Mouse (Mus musculus): ENCODE measurements around the gene Nkain4. TPM values are rescaled to one million over a fixed set of nuclear protein-coding genes. Genes with fewer than 3 reads are reported as not detected.

The Nkain4 gene
- polyA plus RNA-seq, 1 experiment from 2014 or later = 109 TPM

DNA sequence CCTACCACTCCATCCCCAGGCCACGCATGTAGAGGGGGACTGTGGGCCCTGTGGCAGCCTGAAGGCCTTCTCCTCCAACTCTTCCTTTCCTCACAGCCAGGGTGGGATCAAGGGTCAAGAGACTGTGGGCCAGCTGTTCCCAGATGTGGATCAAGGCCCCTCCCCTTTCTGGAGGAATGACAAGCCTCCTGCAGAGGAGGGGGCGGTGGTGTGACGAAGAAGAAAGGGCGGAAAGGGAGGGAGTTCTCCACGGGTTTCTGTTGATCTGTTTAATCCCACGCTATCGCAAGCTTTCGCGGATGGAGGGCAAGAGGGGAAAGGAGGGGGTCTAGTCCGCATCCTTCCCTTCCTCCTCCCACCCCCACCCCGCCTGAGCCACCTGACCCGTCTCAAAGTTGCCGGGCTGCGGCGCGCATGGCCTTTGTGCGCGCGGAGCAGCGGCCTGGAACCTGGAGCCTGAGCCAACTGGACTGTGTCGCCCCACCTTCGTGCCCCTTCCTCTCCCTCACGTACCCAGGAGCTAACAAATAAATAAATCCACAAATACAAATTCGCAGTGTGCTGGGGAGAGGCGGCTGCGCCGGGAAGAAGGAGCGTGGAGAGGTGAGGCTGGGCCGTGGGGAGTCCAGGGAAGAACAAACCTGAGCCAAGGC, 64.0 kb downstream of the Nkain4 start:
- Histone ChIP-seq H3K4me2 (no peak overlapping the region), H3K9me3 (no peaks in the 10 kb centered on the region), H3K4me3 (no peak overlapping the region), H3K9ac (no peak overlapping the region), H3K4me1 (peaks cover 29% of the 10 kb centered on the region), H3K27me3 (peaks cover 88% of the 10 kb centered on the region), H3K36me3 (no peaks in the 10 kb centered on the region), H3K27ac (no peak overlapping the region)
- under 1% methylated on average over 28 of the region's 29 CpGs for WGBS
- ATAC-seq (ENCODE audit: borderline replicate concordance, extremely low read depth, low FRiP score, low TSS enrichment) = no peak

DNA sequence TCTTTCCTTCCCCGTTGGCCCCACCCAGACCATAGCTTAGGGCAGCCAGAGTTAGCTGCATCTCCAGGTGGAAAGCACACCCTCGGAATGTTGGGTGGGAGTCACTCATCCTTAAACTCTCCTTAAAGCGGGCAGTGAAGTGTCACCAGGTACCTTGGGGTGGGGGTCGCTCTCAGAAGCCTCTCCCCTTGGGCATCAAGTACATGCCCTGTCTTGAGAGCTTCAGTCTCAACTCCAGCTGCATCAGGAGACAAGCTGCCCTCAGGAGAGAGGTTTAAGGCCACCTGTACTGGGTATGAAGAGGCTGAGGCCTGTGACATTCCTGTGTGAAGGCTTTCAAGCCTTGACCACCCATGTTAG, 64.6 kb downstream of the Nkain4 start:
- 24% methylated on average over 4 of the region's 4 CpGs for WGBS
- Histone ChIP-seq H3K36me3 (no peaks in the 10 kb centered on the region), H3K9me3 (no peaks in the 10 kb centered on the region), H3K4me1 (peaks cover 29% of the 10 kb centered on the region), H3K27ac (no peak overlapping the region), H3K4me2 (no peak overlapping the region), H3K27me3 (peaks cover 81% of the 10 kb centered on the region), H3K9ac (no peak overlapping the region), H3K4me3 (no peak overlapping the region)
- ATAC-seq (ENCODE audit: borderline replicate concordance, extremely low read depth, low FRiP score, low TSS enrichment) = no peak

DNA sequence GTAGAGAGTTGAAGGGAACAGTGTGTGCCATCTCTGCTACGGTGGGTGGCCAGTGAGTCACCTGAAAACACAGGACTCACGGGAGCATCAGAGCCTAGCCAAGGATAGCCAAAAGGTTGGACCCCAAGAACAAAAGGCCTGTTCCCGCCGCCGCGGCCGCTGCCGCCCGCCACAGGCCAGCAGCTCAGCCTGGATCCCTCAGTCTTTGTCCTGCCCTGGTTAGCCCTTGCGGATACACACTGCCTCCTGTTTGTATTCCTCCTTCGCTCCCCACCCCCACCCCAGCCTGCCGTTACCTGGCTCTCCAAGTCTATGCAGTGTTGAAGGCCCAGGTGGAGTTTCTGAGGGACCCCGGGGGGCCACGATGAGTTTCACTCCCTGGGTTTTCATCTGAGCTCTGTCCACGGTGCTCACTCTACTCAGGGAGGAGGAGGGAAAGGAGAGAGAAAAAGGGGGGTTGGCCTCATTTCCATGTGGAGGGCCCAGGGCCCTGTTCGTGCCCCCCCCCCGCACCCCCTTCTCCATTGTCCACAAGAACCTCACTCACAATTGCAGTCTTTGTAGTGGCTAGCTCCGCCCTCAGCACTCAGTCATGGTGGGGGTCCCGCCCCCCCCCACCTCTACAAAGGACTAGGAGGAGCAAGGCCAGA, 65.1 kb downstream of the Nkain4 start:
- Histone ChIP-seq H3K27me3 (peaks cover 76% of the 10 kb centered on the region), H3K4me1 (peaks cover 24% of the 10 kb centered on the region), H3K4me2 (no peak overlapping the region), H3K9me3 (no peaks in the 10 kb centered on the region), H3K4me3 (no peak overlapping the region), H3K36me3 (no peaks in the 10 kb centered on the region), H3K9ac (no peak overlapping the region), H3K27ac (no peak overlapping the region)
- no peak for ATAC-seq (ENCODE audit: borderline replicate concordance, extremely low read depth, low FRiP score, low TSS enrichment)
- WGBS = 12% methylated on average over 19 of the region's 19 CpGs

DNA sequence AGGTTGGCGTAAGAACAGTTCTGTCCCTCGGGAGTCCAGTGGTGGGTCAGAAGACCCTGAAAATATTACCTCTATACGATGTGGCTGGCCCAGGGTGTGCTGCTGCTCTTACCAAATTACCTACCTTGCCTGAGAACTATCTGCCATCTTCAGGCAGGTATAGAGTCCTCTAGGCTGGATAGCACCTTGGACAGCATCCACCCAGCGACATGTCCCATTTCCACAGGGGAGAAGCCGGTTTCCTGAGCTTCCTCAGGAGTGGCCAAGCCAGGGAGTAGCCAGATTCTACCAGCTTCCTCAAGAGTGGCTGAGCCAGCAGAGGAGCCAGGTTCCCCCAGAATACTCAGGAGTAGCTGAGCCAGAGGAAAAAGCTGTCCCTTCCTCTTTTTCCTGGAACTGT, 69.2 kb downstream of the Nkain4 start:
- H3K27ac ChIP-seq = no peak overlapping the region
- no peak for ATAC-seq (ENCODE audit: borderline replicate concordance, extremely low read depth, low FRiP score, low TSS enrichment)
- H3K9ac ChIP-seq = no peak overlapping the region
- H3K36me3 ChIP-seq = no peaks in the 10 kb centered on the region
- H3K9me3 ChIP-seq = no peaks in the 10 kb centered on the region
- 53% methylated on average over 5 of the region's 5 CpGs for WGBS
- H3K4me3 ChIP-seq = no peak overlapping the region
- peaks cover 35% of the 10 kb centered on the region for H3K27me3 ChIP-seq
- 0 out of 2 replicates have a peak, but pooled peaks cover 2% of the 10 kb centered on the region for H3K4me1 ChIP-seq
- no peak overlapping the region for H3K4me2 ChIP-seq

Small RNAs within 50 kb of the gene (microRNA-seq; reads per million reads assigned to microRNA genes)
- gene Mir124a-3 = not detected

Other genes starting within 250 kb of the Nkain4 start
- gene Dido1, start 244.7 kb downstream of the Nkain4 start, polyA plus RNA-seq (2015; fragmentation: Nextera tagmentation; extraction: Ambion mirVana) = 29.3 and 31.7 TPM in 2 replicates
- 55.0 and 56.0 TPM in 2 replicates for gene Gid8, start 244.6 kb downstream of the Nkain4 start, polyA plus RNA-seq (2015; fragmentation: Nextera tagmentation; extraction: Ambion mirVana)
- gene Slc17a9, start 229.4 kb downstream of the Nkain4 start, polyA plus RNA-seq (2015; fragmentation: Nextera tagmentation; extraction: Ambion mirVana) = 0.72 and 1.9 TPM in 2 replicates
- gene Bhlhe23, start 177.8 kb downstream of the Nkain4 start, polyA plus RNA-seq (2015; fragmentation: Nextera tagmentation; extraction: Ambion mirVana) = not detected in 2 replicates
- 54.7 and 58.1 TPM in 2 replicates for gene Ythdf1, start 33.8 kb downstream of the Nkain4 start, polyA plus RNA-seq (2015; fragmentation: Nextera tagmentation; extraction: Ambion mirVana)
- 0.12 TPM in 1 of 2 replicates, not detected in the other for gene Birc7, start 25.7 kb downstream of the Nkain4 start, polyA plus RNA-seq (2015; fragmentation: Nextera tagmentation; extraction: Ambion mirVana)
- gene Arfgap1, start 12.5 kb upstream of the Nkain4 start, polyA plus RNA-seq (2015; fragmentation: Nextera tagmentation; extraction: Ambion mirVana) = 97.0 and 107 TPM in 2 replicates
- gene Col20a1, start 31.8 kb upstream of the Nkain4 start, polyA plus RNA-seq (2015; fragmentation: Nextera tagmentation; extraction: Ambion mirVana) = 0.38 and 0.61 TPM in 2 replicates
- gene Chrna4, start 88.8 kb upstream of the Nkain4 start, polyA plus RNA-seq (2015; fragmentation: Nextera tagmentation; extraction: Ambion mirVana) = 0.41 and 0.65 TPM in 2 replicates
- 0.14 and 0.29 TPM in 2 replicates for gene Kcnq2, start 180.6 kb upstream of the Nkain4 start, polyA plus RNA-seq (2015; fragmentation: Nextera tagmentation; extraction: Ambion mirVana)
- gene Eef1a2, start 202.3 kb upstream of the Nkain4 start, polyA plus RNA-seq (2015; fragmentation: Nextera tagmentation; extraction: Ambion mirVana) = 0.31 and 0.54 TPM in 2 replicates
- gene Ppdpf, start 232.5 kb upstream of the Nkain4 start, polyA plus RNA-seq (2015; fragmentation: Nextera tagmentation; extraction: Ambion mirVana) = 317 and 334 TPM in 2 replicates
- 0.05 TPM in 2 replicates for gene Ptk6, start 248.1 kb upstream of the Nkain4 start, polyA plus RNA-seq (2015; fragmentation: Nextera tagmentation; extraction: Ambion mirVana)

Data from lung, embryonic 15.5 days (tissue).